Mouse (Mus musculus) bone marrow, adult 2 months (tissue): ENCODE measurements at regions not wholly inside any gene's neighbourhood (a gene's known extent, or its start where the extent isn't known, plus 50 kb on each side); places are given as distances from the start of the nearest gene placed in this dataset.

Experiments
- CTCF ChIP-seq: fragments of 200-500 bp; IDR thresholded peaks from 2 replicates; pipeline ENCODE4 v1.5.1; 2011; ENCODE audit warnings: low read length, control low read depth; ENCODE audit not compliant: control insufficient read depth, insufficient read depth
- POLR2A ChIP-seq: fragments of 200-500 bp; IDR thresholded peaks from 2 replicates; pipeline ENCODE4 v1.6.1; 2011; ENCODE audit warnings: low read depth, mild to moderate bottlenecking, control low read depth, low read length, borderline replicate concordance; ENCODE audit not compliant: control insufficient read depth

DNA sequence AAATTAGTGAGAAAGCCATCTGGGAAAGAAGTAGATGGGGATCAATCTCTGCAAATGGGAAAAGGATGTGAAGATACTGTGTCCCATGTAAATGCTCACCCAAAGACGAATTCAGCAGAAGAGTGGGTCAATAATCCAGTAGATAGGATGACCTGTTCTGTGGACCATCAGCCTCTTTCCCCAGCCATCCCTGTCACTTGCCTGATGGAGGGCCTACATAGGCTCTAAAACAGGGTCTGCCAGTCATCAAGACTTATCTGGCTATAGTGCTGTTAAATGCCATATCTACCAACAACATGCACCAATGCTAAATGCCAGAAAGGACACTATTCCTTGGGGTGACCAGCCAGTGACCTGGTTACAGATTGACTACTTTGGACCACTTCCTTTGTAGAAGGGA is 316.5 kb upstream of the Trpc7 start:
- TF ChIP-seq POLR2A (no peak), CTCF (no peak)
